Mouse (Mus musculus): Measurements from ENCODE around the gene Ets1. TPM values are rescaled to one million over a fixed set of nuclear protein-coding genes. Genes with fewer than 3 reads are reported as not detected.

The Ets1 gene
- polyA plus RNA-seq, 1 experiment from 2014 or later: 41.3 TPM

GRCm38 (mm10) chr9:32671970-32672859 lies 36.2 kb downstream of the Ets1 start:
- ATAC-seq (ENCODE audit: insufficient read depth, low FRiP score, low read depth): peak; percentile 82
- Histone ChIP-seq H3K4me2 (peak overlapping the region; percentile 57), H3K27me3 (replicated peaks) (no peaks in the 10 kb centered on the region), H3K4me3 (replicated peaks) (peak overlapping the region; percentile 24), H3K9ac (no peak overlapping the region), H3K4me1 (peaks cover 56% of the 10 kb centered on the region), H3K27ac (peak overlapping the region; percentile 86), H3K36me3 (no peaks in the 10 kb centered on the region), H3K9me3 (no peaks in the 10 kb centered on the region)
- 1% methylated on average over 35 of the region's 35 CpGs for WGBS

DNA sequence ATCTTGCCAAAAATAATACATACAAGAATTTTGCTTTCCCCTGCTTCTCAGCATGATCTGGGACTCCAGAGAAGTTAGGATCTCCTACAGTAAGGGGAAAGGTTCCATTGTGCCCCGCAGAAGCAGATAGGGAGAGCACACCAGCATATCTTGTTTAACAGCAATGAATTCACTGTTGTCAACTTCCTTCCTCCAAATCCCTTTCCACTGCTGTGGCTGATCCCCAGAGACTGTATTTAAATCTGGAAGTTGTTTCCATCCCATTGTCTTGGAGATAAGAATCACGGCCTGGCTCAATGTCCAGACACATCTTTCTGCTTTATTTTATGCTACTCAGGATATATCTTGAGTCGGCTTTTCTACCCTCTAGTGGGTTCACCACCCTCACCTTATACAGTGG lies 37.9 kb downstream of the Ets1 start:
- H3K4me1 ChIP-seq: peaks cover 41% of the 10 kb centered on the region
- H3K36me3 ChIP-seq: no peaks in the 10 kb centered on the region
- H3K27me3 ChIP-seq (replicated peaks): no peaks in the 10 kb centered on the region
- H3K4me3 ChIP-seq (replicated peaks): no peak overlapping the region
- H3K9me3 ChIP-seq: no peaks in the 10 kb centered on the region
- H3K4me2 ChIP-seq: no peak overlapping the region
- no peak overlapping the region for H3K9ac ChIP-seq
- WGBS: 69% methylated on average over 3 of the region's 3 CpGs
- ATAC-seq (ENCODE audit: insufficient read depth, low FRiP score, low read depth): no peak
- no peak overlapping the region for H3K27ac ChIP-seq

GRCm38 (mm10) chr9:32675671-32676409 lies 39.8 kb downstream of the Ets1 start:
- no peak overlapping the region for H3K4me3 ChIP-seq (replicated peaks)
- ATAC-seq (ENCODE audit: insufficient read depth, low FRiP score, low read depth): peak; percentile 70; the same call in 1 of the 2 replicates
- no peaks in the 10 kb centered on the region for H3K36me3 ChIP-seq
- H3K9me3 ChIP-seq: no peaks in the 10 kb centered on the region
- H3K4me2 ChIP-seq: peak overlapping the region; percentile 37
- 10% methylated on average over 9 of the region's 9 CpGs for WGBS
- H3K27ac ChIP-seq: peak overlapping the region; percentile 81
- no peaks in the 10 kb centered on the region for H3K27me3 ChIP-seq (replicated peaks)
- no peak overlapping the region for H3K9ac ChIP-seq
- peaks cover 41% of the 10 kb centered on the region for H3K4me1 ChIP-seq

- Histone ChIP-seq H3K4me2 (peak overlapping the region; percentile 37), H3K36me3 (no peaks in the 10 kb centered on the region), H3K9ac (no peak overlapping the region), H3K4me1 (peaks cover 38% of the 10 kb centered on the region), H3K27ac (peak overlapping the region; percentile 81), H3K9me3 (no peaks in the 10 kb centered on the region), H3K27me3 (replicated peaks) (no peaks in the 10 kb centered on the region), H3K4me3 (replicated peaks) (no peak overlapping the region)
- no peak for ATAC-seq (ENCODE audit: insufficient read depth, low FRiP score, low read depth)
- WGBS: 15% methylated on average over 3 of the region's 3 CpGs
Measured at GRCm38 (mm10) chr9:32676480-32676879, 40.5 kb downstream of the Ets1 start.

GRCm38 (mm10) chr9:32677646-32678045 lies 41.6 kb downstream of the Ets1 start:
- ATAC-seq (ENCODE audit: insufficient read depth, low FRiP score, low read depth): no peak
- H3K4me1 ChIP-seq: peaks cover 26% of the 10 kb centered on the region
- H3K9ac ChIP-seq: no peak overlapping the region
- WGBS: 85% methylated on average over 6 of the region's 6 CpGs
- H3K9me3 ChIP-seq: no peaks in the 10 kb centered on the region
- H3K27ac ChIP-seq: no peak overlapping the region
- H3K4me2 ChIP-seq: no peak overlapping the region
- no peaks in the 10 kb centered on the region for H3K36me3 ChIP-seq
- no peak overlapping the region for H3K4me3 ChIP-seq (replicated peaks)
- no peaks in the 10 kb centered on the region for H3K27me3 ChIP-seq (replicated peaks)

- 56% methylated on average over 4 of the region's 4 CpGs for WGBS
- Histone ChIP-seq H3K27ac (0 out of 2 replicates have a peak overlapping the region, but pooled peaks have one; percentile 12), H3K27me3 (replicated peaks) (no peaks in the 10 kb centered on the region), H3K9ac (no peak overlapping the region), H3K4me2 (no peak overlapping the region), H3K4me1 (peaks cover 20% of the 10 kb centered on the region), H3K4me3 (replicated peaks) (no peak overlapping the region), H3K9me3 (no peaks in the 10 kb centered on the region), H3K36me3 (no peaks in the 10 kb centered on the region)
- ATAC-seq (ENCODE audit: insufficient read depth, low FRiP score, low read depth): no peak
Measured at GRCm38 (mm10) chr9:32678120-32678757, 42.2 kb downstream of the Ets1 start.

- no peaks in the 10 kb centered on the region for H3K36me3 ChIP-seq
Measured at GRCm38 (mm10) chr9:32679531-32679930, 43.5 kb downstream of the Ets1 start.

DNA sequence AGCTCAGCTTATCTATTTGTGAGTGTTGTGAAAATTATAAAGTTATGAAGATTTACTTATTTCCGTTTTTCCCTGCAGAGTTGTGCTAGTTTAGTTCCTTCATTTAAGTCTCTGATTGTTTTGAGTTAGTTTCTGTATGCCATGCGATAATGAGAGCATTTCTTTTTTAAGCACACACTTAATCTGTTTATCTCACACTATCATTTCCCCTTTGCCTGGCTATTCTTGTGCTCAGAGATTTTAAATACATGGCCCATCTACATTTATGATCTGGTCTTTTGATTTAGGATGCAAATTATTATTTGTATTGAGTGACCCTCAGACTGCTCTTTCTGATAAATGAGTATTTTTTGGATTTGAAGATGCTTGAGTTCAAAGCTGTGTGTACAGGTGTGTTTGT lies 44.2 kb downstream of the Ets1 start:
- H3K36me3 ChIP-seq: no peaks in the 10 kb centered on the region
- H3K4me2 ChIP-seq: no peak overlapping the region
- peaks cover 9% of the 10 kb centered on the region for H3K4me1 ChIP-seq
- 82% methylated on average over 2 of the region's 2 CpGs for WGBS
- no peak overlapping the region for H3K4me3 ChIP-seq (replicated peaks)
- ATAC-seq (ENCODE audit: insufficient read depth, low FRiP score, low read depth): no peak
- no peaks in the 10 kb centered on the region for H3K9me3 ChIP-seq
- H3K27ac ChIP-seq: no peak overlapping the region
- H3K27me3 ChIP-seq (replicated peaks): no peaks in the 10 kb centered on the region
- no peak overlapping the region for H3K9ac ChIP-seq

More at GRCm38 (mm10) chr9:32679531-32679930, 43.5 kb downstream of the Ets1 start:
- Histone ChIP-seq H3K4me2 (no peak overlapping the region), H3K4me3 (replicated peaks) (no peak overlapping the region), H3K27ac (no peak overlapping the region), H3K4me1 (peaks cover 16% of the 10 kb centered on the region), H3K9me3 (no peaks in the 10 kb centered on the region), H3K9ac (no peak overlapping the region), H3K27me3 (replicated peaks) (no peaks in the 10 kb centered on the region)
- ATAC-seq (ENCODE audit: insufficient read depth, low FRiP score, low read depth): no peak
- 80% methylated on average over 6 of the region's 6 CpGs for WGBS

- H3K36me3 ChIP-seq: no peaks in the 10 kb centered on the region
- H3K4me2 ChIP-seq: no peak overlapping the region
- no peak overlapping the region for H3K9ac ChIP-seq
- no peaks in the 10 kb centered on the region for H3K27me3 ChIP-seq (replicated peaks)
- no peaks in the 10 kb centered on the region for H3K9me3 ChIP-seq
- 60% methylated on average over 8 of the region's 8 CpGs for WGBS
- H3K4me1 ChIP-seq: no peaks in the 10 kb centered on the region
- H3K27ac ChIP-seq: no peak overlapping the region
- peak; percentile 39; the same call in 1 of the 2 replicates for ATAC-seq (ENCODE audit: insufficient read depth, low FRiP score, low read depth)
- no peak overlapping the region for H3K4me3 ChIP-seq (replicated peaks)
Measured at GRCm38 (mm10) chr9:32685793-32686558, 50.0 kb downstream of the Ets1 start.

DNA sequence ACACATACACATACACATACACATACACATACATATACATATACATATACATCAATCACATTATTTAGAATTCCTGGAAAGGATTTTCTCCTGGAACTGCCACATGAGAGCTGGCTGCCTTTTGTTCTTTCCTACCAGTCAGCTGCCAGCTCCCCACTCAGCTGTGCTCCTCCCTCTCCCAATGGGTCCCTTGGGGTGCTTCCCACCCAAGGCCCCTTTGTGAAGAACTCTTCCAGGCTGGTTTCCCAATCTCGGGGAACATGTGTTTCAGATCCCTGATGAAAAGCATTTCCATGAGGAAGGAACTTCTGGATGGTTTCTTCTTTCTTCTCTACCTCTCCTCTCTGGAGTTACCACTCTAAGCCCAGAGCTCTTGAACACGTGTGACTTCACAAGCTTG lies 52.3 kb downstream of the Ets1 start:
- Histone ChIP-seq H3K4me3 (replicated peaks) (no peak overlapping the region), H3K27ac (no peak overlapping the region), H3K4me2 (no peak overlapping the region), H3K36me3 (no peaks in the 10 kb centered on the region), H3K4me1 (no peaks in the 10 kb centered on the region), H3K27me3 (replicated peaks) (no peaks in the 10 kb centered on the region), H3K9ac (no peak overlapping the region), H3K9me3 (no peaks in the 10 kb centered on the region)
- WGBS: 60% methylated on average over 2 of the region's 2 CpGs
- ATAC-seq (ENCODE audit: insufficient read depth, low FRiP score, low read depth): no peak

GRCm38 (mm10) chr9:32691151-32691925 lies 55.3 kb downstream of the Ets1 start:
- no peak for ATAC-seq (ENCODE audit: insufficient read depth, low FRiP score, low read depth)
- peaks cover 4% of the 10 kb centered on the region; the same call in 1 of the 2 replicates for H3K4me1 ChIP-seq

More at GRCm38 (mm10) chr9:32691151-32691925, 55.3 kb downstream of the Ets1 start:
- no peak overlapping the region for H3K4me2 ChIP-seq
- no peaks in the 10 kb centered on the region for H3K36me3 ChIP-seq
- H3K9ac ChIP-seq: no peak overlapping the region
- WGBS: 78% methylated on average over 12 of the region's 12 CpGs
- H3K27me3 ChIP-seq (replicated peaks): no peaks in the 10 kb centered on the region
- H3K9me3 ChIP-seq: no peaks in the 10 kb centered on the region
- H3K27ac ChIP-seq: no peak overlapping the region
- H3K4me3 ChIP-seq (replicated peaks): no peak overlapping the region
